Mouse (Mus musculus) stomach, embryonic 14.5 days (tissue): ENCODE measurements around the gene Crp. TPM values are rescaled to one million over a fixed set of nuclear protein-coding genes. Genes with fewer than 3 reads are reported as not detected.

Source experiments
- polyA plus RNA-seq: library from polyadenylated mRNA; unstranded; fragments of >200 nt; fragmentation: Nextera tagmentation; extraction: Ambion mirVana; gene quantifications from 2 replicates; pipeline ENCODE4 v1.2.1, GENCODE M21; 2014

Gene Crp
- polyA plus RNA-seq, 1 experiment from 2014 or later, result 0.29 TPM

Other genes starting within 250 kb of the Crp start
- gene Slamf9, start 222.7 kb upstream of the Crp start, polyA plus RNA-seq, result 0.43 and 0.45 TPM in 2 replicates
- 41.5 and 48.1 TPM in 2 replicates for gene Igsf9, start 216.3 kb upstream of the Crp start, polyA plus RNA-seq
- gene Tagln2, start 198.0 kb upstream of the Crp start, polyA plus RNA-seq, result 188 and 196 TPM in 2 replicates
- gene Cfap45, start 177.3 kb upstream of the Crp start, polyA plus RNA-seq, result 1.9 and 2.9 TPM in 2 replicates
- 1.0 and 1.2 TPM in 2 replicates for gene Vsig8, start 142.1 kb upstream of the Crp start, polyA plus RNA-seq
- gene Slamf8, start 107.5 kb upstream of the Crp start, polyA plus RNA-seq, result 0.45 TPM in 1 of 2 replicates, not detected in the other
- gene Fcrl6, start 95.5 kb upstream of the Crp start, polyA plus RNA-seq, result not detected in 2 replicates
- 12.3 and 15.3 TPM in 2 replicates for gene Dusp23, start 65.1 kb upstream of the Crp start, polyA plus RNA-seq
- 0.27 TPM in 1 of 2 replicates, not detected in the other for gene Apcs, start 197.0 kb downstream of the Crp start, polyA plus RNA-seq